Mouse (Mus musculus) ovary, postnatal 36 days (tissue): ENCODE results near the gene Prss32.
"Not testable (repeated sequence)": the region's sequence is repeated elsewhere in the genome, so short reads cannot be mapped to it uniquely, and the experiment has no call there.

Source experiments
- DNase-seq: peaks from one replicate; pipeline ENCODE4 v3.0.0; 2022; ENCODE audit warnings: low spot score, mixed read lengths

Gene Prss32

DNA sequence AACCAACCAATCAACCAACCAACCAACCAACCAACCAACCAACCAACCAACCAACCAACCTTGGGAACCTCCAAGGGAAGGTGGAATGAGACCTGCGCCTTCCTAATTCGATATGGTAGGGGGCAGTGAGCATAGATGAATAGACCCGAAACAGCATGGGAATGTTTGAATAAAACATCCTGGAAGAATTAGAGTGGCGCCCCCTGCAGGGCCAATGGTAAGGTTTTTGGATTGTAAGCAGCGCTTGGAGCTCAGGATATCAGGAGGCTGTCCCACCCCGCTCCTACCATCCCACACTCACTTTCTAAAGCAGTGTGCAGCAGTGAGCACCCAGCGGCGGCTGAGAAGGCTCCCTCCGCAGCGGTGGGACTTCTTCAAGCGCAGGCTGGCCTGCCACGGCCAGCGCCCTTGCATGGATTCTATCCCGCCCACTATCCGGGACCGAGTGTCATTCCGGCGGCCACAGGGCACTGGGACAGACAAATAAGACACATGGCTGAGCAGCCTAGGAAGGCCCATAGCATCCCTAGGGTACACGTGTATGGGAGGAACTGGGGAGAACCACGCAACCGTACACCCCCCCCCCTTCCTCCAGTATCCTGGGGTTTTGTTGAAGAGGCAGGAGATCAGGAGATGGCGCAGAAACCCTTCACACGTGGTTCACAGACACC lies 379 bp upstream of the Prss32 start:
- DNase-seq = no peak

DNA sequence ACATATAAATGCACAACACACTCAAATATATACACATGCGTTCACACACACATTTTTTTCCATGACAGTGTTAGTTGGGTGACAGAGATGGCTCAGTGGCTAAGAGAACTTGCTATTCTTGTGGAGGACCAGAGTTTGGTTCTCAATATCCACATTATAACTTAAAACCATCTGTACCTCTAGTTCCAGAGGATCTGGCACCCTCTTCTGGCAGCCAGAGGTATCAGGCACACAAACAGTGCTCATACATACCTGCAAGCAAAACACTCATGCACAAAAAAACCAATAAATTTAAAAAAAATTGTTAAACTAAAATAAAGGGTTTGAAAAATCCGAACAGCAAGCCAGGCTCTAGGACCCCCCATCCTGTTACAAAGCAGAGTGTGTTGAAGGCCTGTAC lies 6.4 kb downstream of the Prss32 start:
- no peak for DNase-seq

DNA sequence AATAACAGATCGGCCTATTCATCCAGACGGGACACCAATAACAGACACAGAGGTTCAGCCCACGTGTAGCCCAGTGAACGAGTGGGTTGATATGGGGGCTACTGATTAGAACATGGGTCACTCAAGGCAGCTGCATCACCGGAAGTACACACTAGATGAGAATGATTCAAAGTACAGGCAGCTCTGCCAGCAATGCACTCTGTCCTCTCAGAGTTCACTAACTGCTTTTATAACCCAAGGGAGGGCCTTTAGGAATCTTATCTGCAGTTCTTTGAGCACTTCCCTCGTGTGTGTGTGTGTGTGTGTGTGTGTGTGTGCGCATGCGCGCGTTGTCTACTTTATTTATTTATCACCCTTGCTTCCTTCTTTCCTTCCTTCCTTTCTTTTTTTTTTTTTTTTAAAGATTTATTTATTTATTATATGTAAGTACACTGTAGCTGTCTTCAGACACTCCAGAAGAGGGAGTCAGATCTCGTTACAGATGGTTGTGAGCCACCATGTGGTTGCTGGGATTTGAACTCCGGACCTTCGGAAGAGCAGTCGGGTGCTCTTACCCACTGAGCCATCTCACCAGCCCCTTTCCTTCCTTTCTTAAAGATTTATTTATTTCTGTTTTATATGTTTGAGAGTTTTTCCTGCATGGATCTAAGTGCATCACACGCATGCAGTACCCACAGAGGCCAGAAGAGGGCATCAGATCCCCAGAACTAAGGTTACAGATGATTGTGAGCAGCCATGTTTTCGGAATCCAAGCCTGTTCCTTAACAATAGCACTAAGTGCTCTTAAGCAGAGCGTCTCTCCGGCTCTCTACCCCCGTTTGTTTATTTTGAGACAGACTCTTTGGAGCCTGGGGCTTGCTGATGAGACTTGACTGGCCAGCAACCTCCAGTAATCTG lies 7.4 kb downstream of the Prss32 start:
- peak; percentile 48 for DNase-seq

DNA sequence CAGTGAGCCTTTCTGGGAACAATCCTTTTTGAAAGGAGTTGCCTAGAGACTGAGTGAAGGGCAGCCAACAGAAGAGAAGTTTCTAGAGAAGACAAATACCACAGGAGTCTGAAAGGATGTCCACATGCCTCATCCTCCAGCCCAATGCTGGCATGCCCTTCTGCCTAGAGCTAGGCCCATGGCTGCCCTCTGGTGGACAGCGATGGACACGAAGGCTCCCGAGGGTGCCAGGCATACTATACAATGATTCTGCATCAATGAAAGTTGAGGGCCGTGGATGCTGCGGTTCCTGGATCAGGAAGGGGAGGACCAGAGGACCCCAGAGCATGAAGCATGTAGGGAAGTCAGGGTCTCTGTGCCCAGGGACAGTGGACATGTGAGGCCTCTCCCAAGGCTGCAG lies 9.6 kb downstream of the Prss32 start:
- DNase-seq = peak; percentile 50

DNA sequence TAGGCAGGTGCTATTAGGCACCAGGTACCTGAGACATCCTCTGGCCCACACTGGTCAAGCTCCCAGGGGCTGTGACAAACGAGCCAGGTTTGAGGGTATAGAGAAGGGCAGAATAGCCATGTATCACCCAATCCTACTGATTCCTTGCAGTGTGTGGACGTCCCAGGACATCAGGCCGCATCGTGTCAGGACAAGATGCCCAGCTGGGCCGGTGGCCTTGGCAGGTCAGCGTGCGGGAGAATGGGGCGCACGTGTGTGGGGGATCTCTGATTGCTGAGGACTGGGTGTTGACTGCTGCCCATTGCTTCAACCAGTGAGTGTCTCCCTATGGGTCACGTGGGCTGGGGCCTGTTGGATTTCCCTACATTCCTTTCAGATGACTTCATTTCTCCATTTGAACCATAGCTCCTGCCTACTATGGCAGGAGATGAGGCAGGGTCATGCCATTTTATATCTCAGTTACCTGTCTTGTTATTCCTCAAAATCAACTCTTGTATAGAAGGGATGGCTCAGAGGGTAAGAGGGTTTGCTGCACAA lies 10.6 kb downstream of the Prss32 start:
- no peak for DNase-seq

DNA sequence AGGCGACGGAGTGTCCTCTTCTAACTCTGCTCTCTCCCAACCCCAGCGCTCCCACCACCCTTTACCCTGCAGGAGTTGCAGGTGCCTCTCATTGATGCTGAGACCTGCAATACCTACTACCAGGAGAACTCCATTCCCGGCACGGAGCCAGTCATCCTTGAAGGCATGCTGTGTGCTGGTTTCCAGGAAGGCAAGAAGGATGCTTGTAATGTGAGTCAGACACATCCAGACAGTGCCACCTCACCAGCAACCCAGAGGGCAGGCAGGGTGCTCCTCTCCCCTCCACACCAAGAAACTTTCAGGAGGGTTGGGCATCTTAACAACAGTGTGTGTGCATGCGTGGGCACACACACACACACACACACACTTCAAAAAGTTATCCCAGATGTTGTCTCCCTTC lies 13.5 kb downstream of the Prss32 start:
- DNase-seq = no peak

DNA sequence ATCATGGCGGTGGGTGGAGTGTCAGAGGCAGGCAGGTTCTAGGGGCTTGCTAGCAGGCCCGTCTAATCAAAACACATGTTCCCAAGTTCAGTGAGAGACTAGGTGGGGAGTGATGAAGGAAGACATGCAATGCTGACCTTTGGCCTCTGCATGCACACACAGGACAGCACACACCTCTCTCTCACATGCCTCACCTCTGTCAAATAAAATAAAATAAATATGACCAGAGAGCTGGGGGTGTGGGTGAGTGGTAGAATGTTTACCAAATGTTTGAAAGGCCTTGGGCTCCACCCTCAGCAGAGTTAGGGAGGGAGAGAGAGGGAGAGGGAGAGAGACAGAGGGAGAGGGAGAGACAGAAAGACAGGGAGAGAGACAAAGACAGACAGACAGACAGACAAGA lies 14.3 kb downstream of the Prss32 start:
- no peak for DNase-seq

DNA sequence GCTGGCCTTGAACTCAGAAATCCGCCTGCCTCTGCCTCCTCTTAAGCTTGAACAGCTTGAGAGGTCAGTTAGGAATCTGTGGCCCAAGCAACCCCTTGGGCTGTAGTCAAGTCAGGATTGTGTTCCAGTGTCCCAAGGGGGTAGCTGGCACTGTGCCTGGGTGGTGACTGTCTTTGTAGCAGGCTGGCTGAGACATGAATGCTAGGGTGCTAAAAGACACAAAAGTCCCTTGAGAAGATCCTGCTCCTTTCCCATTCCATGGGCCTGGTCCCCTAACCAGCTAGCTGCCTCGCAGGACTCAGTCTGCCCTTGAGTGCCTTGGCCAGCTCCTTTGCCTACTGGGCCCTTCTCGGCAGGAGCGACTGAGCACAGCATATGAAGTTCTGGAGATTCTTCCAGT lies 19.3 kb downstream of the Prss32 start:
- no peak for DNase-seq

DNA sequence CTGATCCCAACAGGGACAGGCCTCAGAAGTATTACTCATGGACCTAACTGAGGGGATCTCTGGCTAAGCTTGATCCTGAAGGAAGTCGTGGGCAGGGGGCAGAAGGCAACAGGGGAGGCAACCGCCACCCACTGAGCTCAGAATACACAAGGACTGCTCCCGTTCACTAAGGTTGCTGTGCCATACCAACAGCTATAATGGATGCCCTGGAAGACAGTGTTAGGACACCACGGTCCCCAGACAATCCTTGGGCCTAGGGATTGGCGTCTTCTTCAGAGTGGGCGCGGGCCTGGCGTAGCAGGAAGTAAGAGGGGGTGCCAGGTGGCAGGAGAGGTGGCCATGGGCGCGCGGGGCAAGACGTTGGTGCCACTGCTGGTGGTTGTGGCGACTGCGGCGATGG lies 24.1 kb downstream of the Prss32 start, which contains the start of gene Prss21:
Gene Prss21, plus strand, starts transcription at position 301 of the 400 bp plus-strand sequence.
- no peak for DNase-seq

DNA sequence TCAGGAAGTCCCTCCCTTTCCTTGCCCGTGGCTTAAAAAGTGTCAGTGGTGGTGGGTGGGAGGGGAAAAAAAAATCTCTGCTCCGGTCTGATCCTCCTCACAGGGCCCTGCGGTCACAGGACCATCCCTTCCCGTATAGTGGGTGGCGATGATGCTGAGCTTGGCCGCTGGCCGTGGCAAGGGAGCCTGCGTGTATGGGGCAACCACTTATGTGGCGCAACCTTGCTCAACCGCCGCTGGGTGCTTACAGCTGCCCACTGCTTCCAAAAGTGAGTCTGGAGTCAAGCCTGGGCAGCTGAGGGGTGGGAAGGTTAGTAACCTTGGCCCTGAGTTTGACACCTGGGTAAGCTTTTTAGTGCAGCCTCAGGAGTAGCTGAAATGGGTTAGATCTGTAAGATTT lies 24.9 kb downstream of the Prss32 start:
- no peak for DNase-seq

DNA sequence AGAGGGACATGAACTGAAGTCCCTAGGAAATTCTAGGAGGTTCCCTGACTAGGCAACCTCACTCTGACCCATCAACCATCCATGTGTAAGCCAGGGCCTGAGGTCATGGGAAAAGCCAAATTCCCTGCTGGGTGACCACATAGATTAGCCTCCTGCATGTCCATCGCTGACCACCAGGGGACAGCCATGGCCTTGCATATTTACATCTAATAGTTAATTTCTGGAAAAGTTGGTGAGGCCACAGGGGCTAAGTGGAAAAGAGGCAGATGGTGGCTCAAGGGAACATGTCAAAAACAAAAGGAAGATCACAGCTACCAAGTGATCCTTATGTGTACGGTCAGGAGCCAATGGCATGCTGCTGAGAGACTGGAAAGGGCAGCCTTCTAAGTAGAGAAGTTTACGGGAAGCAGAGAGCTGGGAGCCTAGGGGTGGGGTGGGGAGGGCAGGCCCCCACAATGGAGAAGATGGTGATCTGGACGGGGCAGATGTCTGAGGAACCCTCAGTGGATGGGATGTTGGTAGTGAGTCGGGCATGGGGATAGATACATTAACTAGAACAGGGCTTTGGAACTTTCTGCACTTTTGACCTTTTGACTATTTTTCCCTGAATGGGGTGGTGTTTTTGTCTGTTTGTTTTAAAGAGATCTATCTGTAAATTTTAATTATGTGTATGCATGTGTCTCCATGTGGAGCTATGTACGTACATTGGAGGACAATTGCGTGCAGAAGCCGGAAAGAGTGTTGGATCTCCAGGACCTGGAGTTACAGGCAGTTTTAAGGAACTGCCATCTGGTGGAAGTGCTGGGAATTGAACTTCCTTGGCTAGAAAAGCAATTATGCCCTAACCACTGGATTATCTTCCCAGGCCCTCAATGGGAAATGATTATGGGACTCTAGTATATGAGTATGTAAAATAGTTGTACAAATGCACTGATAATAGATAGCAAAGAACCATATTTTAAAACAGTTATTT lies 30.5 kb downstream of the Prss32 start:
- peak; percentile 43 for DNase-seq

DNA sequence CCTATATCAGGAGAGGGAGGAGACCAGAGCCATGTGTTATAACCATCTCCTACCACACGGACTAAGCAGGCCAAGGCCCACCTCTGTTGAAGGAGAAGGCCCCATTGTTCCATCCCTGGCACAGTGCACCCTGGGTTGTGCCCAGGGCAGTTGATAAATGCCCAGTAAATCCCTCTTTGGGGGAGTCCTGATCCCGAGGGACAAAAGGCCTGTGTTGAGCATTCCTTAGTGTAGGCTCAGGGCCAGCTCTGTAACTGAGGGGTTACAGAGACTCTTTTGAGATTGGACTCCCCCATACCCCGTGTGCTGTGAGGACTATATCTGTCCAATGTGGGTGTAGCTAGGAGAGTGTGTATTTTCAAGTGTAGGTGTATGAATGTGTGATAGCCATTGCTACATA lies 33.1 kb downstream of the Prss32 start:
- no peak for DNase-seq

DNA sequence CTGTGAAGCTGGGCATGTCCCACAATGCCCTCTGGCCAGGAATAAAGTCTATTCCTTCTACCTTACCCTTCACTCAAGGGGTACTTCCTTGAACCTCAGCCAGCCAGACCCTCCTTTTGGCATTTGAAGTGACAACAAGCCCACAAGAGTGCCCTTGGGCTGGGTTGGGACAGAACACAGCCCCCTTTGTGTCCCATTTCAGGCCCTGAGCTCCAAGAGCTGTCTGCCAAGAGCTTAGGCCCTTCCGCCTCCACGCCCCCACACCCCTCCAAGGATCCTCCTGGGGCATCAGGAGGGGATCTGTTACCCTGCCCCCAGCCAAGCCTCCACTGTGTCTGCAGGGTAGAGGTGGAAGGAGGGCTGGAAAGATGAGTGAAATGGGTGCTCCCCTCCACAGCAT lies 33.5 kb downstream of the Prss32 start:
- DNase-seq = no peak

DNA sequence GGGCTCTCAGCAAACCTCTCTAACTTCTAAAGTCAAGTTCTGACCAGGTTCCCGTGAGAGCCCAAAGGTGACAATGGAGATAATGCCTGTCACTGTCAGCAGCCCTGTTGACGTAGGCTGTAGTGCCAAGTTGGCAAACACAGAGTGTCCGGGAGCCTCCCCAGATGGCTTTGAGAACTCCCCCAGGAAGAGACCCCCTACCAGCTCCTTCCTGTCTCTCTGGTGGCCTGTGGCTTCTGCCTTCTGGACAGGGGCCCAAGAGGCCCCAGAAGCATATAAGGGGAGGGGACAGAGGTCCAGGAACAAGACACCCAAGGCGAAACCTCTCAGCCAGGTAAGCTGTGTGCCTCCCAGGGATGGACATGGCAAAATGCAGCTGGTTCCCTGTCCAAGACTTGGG lies 36.9 kb downstream of the Prss32 start, which contains the start of the genes Dcpp1 and Dcpp2:
Gene Dcpp1, plus strand, starts transcription at position 301 of the 400 bp plus-strand sequence.
Gene Dcpp2, plus strand, starts transcription at position 305 of the 400 bp plus-strand sequence.
- DNase-seq = not testable (repeated sequence)
